Mouse (Mus musculus) T-cell, adult 66 days (primary cell): ENCODE data around the gene Maip1. TPM values are rescaled to one million over a fixed set of nuclear protein-coding genes. Genes with fewer than 3 reads are reported as not detected.

Experiments used
- total RNA-seq, 2 experiments: library from RNA; stranded (reverse); gene quantifications; 3 replicates in 1 of 2; 4 replicates in 1 of 2; pipeline ENCODE4 v1.2.4; 2023

Gene Maip1
- total RNA-seq, result 10 to 100 TPM; 17.5 to 19.0 TPM

DNA sequence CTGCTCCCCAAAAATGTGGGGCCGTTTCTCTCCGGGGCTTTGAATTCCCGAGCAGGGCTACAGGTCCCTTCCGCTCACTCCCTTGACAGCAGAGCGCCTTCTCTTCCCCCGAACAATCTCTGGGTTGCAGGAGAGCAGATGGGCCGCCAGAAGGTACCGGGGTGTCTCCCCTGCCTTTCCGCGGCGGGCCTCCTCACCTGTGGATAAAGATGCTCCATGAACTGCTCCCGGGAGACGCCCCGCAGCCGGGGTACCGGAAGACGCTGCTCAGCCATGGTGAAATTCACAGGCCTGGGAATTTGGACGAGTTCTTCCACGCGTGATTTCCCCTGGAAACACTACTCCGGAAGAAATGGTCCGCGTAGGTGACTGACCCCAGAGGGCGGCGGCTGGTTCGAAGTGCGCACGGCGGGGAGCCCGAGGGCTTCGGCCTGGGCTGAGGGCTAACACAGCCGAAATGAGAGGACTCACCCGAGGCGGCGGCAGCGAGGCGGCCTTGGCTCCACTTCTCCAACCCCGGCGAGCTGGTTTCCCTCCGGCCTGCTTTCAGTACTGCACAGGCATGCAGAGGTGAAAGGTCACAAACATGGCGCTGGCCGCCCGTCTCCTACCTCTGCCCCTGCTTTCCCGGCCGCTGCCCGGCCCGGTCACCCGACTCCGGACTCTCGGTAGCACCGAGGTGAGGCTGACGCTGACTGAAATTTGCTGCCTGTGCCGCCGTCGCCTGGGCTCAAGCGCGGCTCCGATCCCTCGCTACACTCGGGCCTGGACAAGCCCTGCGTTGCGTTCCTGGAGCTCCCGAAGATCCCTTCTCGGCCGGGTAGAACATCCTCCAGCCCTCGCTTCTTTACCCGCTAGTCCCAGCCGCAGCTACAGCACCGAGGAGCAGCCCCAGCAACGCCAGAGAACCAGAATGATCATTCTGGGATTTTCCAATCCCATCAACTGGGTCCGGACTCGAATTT, at the start of gene Maip1, which contains the start of gene Tyw5:
Gene Maip1 (plus strand): TSS at position 142 of the 965 bp plus-strand sequence.
Gene Tyw5 (minus strand): TSS at position 915 of the 965 bp plus-strand sequence.

DNA sequence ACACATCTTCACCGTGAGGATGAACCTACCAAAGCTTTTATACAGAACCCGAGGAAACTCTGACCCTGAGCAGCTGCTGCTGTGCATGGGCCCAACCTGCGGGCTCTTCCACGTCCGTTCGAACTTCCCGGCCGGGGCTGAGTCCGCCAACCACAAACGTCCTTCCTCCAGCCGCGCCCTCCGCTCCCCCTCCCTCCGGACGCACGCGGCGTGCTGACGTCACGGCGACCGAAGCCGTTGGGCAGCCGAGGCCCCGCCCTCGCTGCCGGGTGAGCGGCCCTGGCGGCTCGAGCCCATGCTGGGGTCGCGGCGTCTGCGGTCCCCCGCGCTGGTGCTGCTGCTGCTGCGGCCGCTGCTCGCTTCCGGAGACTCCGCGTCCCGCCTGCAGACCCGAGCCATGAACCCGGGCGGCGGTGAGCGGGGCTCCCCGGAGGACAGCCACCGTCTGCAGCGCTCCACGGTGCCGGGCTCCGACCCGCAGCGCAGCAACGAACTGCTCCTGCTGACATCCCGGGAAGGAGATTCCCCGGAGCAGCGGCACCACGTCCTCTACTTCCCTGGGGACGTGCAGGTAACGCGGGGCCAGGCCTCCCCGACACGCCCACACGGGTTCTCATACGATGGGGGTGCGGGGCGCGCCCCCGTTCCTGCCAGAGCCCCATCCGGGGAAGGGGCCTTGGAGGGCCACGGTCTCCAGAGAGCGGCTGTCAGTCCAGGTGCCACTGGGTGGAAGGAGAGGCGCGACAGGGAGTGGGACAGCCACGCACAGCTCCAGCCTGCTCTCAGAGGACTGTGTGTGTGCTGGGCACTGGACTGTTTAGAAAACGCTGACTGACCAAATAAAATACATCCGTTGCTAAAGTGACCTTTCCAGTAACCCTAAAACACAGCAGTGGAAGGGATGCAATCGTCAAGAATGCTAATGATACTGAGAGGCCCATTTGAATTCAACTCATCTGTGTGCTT, 28.5 kb upstream of the Maip1 start, which contains the start of gene 1700066M21Rik:
Gene 1700066M21Rik (plus strand): TSS at position 245 of the 966 bp plus-strand sequence.

Other genes with a start within 250 kb of the Maip1 start
- gene 1700066M21Rik, start 28.7 kb upstream of the Maip1 start, total RNA-seq, result 1 to 10 TPM; 5.2 TPM
- gene Tyw5, start 773 bp downstream of the Maip1 start, total RNA-seq, result 10 to 100 TPM; 27.7 to 34.0 TPM